Mouse (Mus musculus) spleen, adult 12 weeks (tissue): ENCODE results near the gene Satb2.
"Not testable (repeated sequence)": the region's sequence is repeated elsewhere in the genome, so short reads cannot be mapped to it uniquely, and the experiment has no call there.

ENCODE experiments used
- DNase-seq: peaks from one replicate; pipeline ENCODE4 v3.0.0; 2022; ENCODE audit warnings: low spot score

Satb2 gene

DNA sequence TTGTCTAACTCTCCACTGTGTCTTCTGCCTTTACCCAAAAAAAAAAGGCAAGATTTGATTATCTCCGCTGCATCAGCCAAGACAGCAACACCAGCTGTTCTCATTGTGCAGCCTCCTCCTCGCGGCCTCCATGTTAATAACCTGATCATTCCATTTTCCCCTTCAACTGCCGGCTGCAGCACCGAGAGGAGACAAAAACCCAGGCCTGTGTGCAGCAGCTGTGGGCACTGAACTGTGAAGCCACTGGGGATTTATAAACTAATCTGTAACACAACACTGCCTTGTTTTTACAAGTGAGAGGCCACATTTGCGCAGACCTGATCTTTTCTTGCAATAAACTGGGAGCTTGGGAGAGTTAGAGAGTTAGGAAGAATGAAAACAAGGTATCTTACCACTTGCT is 145.1 kb downstream of the Satb2 start:
- DNase-seq: no peak

DNA sequence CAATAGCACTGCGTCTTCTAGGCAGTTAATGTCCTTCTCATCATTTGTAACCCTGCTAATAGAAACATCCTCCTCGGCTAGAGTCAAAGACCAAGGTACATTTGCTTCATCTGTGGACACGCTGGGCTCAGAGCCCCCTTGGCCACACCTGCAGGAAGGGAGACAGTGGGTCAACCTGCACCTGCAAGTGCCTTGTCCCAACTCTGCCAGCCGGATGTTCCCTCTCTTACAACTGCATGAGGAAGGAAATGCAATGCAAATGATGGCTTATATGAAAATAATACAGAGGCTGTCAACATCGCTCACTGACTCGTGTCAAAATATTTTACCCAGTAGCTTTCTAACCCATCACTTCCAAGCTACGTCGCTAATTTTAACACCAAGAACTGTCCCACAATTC is 145.7 kb downstream of the Satb2 start:
- no peak for DNase-seq

DNA sequence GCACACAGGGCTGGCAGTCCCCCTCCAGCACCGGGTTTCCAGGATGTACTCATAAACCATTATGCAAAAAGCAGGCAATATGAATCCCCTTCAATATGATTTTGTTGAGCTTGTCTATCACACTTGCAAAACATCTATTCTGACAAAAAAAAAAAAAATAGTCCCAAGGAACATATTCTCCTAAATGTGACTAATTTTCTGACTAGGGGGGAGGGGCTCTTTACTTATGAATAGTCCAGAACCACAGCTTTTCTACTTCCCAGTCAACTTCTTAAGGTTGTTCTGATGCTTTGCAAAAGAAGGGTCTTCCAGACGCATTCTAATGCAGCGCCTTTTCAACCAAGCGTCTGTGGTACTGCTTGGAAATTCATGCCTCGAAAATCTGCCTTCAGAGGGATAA is 155.7 kb downstream of the Satb2 start:
- DNase-seq: no peak

DNA sequence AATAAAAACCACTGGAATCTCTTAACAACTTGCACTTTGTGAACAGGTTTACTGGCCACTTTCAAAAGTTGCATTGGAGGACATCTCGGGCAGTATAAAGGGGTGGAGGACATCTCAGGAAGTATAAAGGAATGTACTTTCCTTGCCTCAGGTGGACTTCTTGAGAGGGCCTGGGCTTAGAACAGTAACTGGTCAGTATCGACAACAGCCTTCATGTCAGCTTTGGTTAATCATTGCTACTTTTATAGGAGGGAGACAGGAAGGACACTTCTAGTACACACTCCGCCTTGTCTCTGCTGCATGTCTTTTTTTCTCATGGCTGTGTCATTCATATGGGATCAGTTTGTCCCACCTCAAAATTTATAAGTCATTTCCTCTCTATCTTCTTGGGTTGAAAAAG is 156.4 kb downstream of the Satb2 start:
- DNase-seq: no peak

DNA sequence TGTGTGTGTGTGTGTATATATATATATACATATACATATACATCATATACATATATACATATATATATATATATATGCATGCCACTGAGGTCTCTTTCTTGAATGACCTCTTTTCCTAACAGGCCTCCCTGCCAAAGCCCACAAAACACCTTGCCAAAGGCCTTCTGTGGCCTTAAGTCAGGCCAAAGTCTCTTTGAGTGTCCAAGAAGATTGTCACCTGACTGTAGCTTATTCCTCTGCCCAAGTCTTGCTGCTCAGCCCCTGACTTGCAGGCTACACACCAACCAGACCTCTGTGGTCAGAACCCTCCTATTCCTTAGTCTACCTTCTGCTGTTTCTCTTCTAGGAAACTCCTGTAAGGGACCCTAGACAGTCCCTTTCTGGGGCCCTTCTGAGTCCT is 164.9 kb downstream of the Satb2 start:
- no peak for DNase-seq

DNA sequence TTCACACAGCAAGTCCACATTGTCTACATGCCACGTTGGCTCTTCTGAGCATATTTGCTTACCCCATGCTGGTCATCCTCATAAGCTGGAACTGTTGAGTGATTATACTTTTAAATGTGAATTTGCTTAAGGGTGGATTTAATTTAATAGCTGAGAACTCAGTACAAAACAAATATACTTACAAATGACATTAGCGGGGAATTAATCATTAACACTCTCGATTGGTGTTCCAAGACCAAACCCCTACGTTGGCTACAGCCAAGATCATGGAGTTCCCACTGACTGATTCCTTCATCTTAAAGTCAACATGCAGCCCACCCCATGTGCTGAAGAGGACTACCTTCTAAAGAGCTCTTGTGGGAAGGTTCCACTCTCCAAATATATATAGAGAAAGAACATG is 165.5 kb downstream of the Satb2 start:
- no peak for DNase-seq

DNA sequence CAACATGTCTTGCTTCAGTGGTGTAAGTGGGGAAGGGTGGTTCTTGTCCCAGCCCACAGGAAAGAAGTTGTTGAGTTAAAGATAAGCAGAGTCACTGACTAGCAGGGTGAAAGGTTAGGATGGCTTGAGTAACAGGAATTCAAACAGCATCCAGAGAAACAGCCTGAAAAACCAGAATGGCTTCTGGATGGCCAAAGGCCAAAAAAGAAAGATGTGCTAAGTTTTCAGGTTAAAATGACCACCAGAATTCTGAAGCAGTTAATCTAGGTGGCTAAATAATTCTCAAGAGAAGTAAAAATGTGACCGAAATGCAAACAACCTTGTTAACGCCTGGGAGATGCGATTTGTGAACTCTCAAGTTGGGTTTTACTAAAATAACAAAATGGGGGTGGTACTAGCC is 167.0 kb downstream of the Satb2 start:
- no peak for DNase-seq

DNA sequence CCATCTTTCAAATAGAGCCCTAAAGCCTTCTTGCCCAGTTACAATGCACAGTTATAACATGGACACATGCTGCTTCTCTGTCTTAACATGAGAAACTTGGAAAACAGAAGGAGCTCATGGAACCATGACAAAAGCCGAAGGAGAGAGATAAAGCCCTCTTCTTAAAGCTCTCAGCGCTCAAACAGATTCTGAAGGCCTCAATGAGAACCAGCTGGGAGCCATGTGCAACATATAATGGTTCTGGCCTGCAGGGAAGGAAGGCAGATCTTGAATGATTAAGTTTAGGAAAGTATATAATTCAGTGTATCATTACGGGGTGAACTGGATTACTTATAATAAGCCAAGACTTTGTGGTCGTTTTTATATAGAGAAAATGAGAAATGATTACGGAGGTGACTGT is 172.4 kb downstream of the Satb2 start:
- DNase-seq: no peak

DNA sequence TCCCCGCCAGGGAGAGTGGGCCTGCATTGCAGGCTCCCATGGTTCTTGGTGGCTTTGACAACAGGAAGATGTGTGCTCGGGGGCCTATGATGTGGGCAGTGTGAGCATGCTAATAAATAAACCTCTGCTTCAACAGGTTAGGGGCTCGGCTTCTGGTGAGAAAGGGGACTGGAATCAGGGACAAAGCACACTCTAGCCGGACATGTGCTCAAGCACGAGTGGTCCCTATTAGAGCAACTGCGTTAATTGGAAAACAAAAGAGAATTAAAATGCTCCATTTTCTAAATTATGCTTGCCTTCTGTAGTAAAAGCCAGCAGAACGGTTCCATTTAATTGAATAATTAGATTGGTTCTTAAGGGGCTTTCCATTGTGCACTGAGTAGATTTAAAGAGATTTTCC is 177.8 kb downstream of the Satb2 start:
- DNase-seq: no peak

DNA sequence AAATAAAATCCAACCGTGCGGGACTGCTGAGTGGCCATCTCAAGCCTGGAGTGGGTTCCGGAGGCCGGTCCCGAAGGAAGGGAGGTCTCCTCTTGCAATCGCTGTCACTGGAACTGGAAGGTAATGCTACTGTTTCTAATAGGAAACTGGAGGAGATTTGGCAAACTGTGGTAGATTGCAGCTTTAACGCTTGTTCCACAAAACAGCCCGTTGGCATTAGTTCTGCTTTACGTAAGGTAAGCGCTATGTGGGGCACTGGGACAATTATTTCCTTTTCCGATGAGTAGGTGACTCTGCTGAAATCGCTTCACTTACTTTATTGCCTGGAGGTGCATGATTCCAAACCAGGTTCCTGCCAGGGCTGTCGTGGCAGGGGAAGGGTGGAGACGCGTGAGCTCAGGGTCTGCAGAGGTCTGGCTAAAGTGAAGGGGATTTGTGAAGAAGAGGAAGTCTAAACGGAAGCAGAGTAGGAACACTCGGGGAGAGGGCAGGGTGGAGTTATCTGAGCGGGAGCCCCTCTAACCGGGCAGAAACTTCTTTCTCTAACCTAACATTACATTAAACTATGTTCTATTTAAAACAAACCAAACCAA is 183.3 kb downstream of the Satb2 start:
- DNase-seq: no peak

DNA sequence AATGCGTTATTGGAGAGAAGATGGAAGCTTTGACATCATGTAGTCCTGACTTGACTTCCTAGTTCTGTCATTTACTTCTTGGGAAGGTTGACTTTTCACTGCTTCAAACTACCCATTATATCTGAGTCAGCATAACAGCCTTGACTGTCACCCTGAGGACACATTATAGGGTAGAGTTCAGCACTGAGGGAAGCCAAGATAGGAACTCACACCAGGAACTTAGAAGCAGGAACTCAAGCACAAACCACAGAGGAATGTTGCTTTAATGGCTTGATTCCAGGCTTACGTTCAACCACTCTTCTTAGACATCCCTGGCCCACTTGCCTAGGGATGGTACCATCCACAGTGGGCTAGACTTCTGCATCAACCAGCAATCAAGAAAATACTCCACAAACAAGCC is 188.8 kb downstream of the Satb2 start:
- DNase-seq: no peak

DNA sequence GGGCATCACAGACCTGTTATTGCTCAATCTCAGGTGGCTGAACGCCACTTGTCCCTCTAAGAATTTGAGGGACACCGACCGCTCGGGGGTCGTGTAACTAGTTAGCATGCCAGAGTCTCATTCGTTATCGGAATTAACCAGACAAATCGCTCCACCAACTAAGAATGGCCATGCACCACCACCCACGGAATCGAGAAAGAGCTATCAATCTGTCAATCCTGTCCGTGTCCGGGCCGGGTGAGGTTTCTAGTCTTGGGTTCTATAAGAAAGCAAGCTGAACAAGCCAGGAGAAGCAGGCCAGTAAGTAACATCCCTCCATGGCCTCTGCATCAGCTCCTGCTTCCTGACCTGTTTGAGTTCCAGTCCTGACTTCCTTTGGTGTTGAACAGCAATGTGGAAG is 196.3 kb downstream of the Satb2 start:
- not testable (repeated sequence) for DNase-seq

DNA sequence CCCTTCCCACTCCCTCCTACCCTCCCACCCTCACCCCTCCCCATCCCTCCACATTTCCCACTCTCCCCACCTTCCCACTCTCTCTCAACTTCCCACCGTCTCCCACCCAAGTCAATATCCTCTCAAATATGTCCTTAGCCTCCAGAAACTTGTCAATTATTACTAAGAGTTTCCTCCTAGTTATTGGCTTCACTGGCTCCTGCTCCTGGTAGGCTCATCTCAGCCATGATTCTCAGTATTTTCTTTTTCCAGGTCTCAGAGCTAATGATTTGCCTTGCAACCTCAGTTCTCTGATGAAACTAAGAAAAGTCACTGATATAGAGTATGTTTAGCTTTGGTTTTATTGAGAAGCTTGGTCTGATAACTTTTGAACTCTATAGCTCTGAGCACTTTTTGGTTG is 214.2 kb downstream of the Satb2 start:
- no peak for DNase-seq

DNA sequence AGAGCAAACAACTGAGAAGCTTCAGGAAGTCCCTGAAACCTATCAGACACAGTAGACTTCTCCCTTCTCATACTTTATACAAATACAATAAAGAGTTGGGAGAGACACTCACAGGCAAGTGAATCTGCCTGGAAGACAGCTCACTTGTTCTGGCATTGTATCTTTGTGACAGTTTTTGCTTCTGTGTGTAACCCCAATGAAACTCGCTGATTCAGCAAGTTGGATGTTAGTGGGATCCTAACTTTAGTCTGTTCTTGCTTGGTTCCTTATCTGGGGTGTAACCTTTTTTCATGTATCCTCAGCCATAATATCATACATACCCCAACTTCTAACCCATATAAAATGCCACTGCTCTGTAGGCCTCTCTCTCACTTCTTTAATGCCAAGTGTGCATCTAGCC is 216.9 kb downstream of the Satb2 start:
- DNase-seq: no peak

DNA sequence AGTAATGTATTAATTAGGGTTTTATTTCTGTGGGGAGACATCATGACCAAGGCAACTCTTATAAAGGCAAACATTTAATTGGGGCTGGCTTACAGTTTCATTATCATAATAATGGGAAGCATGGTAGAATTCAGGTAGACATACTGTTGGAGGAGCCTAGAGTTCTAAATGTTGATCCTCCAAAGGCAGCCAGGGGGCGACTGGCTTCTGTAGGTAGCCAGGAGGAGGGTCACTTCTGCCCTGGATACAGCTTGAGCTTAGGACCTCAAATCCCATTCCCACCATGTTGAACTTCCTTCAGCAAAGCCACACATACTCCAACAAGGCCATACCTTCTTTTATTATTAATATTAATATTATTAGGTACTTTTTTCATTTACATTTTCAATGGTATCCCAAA is 225.2 kb downstream of the Satb2 start:
- no peak for DNase-seq

DNA sequence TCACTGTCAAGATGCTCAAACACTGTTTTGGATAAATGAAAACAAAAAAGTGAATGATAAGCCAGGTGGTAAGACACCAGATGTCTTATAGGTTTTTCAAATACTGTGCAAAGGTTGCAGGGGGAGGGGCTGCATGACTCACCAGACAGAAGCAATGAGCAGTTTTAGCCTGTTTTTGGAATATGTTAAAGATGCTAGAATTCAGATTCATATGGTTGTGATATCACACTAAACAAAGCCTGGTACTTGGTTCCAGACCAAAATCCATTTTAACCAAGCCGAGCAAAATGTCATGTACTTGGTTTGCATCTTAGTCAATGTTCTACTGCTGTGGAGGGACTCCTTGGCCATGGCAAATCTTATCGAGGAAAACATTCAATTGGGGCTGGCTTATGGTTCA is 227.8 kb downstream of the Satb2 start:
- DNase-seq: no peak

DNA sequence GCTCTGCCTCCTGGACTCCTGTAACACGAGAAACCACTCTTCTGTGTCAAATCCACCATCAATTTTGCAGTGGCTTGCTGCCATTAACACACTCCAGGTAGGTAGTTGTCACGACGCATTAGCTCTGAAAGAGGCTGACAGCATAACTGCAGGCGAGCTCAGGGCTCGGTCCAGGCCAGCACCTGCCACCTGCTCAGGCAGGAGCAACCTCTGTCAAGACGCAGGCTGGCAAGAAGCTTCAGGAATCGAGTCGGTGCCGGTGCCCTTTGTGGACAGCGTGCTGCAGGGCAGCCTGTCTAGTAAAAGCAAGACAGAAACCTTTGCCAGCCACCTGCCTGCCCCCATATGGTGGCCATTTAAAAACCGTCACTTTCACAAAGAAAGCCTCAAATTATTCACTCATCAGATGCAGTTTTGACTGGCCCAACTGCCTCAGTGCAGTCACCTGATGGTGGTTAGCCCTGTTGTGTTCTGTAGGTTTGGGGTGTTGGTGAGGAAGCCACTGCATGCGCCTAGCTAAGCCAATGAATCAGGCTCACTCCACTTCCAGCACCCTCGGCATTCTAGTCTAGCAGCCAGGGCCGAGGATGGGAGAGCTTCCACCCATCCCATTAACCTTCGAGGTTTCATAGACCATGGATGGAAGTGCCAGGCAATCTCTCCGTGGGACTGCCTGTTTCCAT is 228.7 kb downstream of the Satb2 start:
- no peak for DNase-seq

DNA sequence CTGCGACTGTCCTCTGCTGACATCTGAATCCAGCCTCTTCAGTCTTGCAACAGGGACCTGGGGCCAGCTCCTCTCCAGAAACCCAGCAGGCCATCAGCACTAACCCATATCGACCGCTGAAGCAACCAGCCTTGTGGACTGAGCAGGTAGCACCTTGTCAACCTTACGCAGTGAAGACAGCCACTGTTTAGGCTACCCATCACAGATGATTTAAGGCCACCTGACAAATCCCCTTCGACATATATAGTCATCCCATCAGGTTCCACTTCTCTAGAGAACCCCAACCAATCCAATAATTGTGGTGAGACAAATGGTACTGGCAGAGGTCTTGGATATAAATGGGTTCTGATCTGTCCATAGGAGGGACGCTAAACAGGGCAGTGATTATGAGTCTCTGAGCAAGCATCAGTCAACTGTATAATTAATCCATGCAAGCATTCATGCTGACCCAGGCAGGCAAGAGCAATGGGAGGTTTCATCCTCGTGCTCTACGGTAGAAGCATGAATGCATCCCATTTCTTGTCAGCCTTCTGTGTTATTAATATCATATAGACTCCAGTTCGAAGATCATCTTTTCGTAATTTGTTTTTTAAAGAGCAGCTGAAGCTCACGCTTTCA is 229.5 kb downstream of the Satb2 start:
- no peak for DNase-seq
